ENCODE assay signal across 7 mouse cellular contexts in genomic region chr19:10042232-10042631, GRCm38 (mm10). TPM values are rescaled to one million over a fixed set of nuclear protein-coding genes. Genes with fewer than 3 reads are reported as not detected.
DNase-seq lines count a peak whose midpoint lies in the region; ATAC-seq and TF ChIP-seq lines count a peak whose summit lies in the region.

No protein-coding gene starts in this region.

- TF ChIP-seq EP300 in MEL (IDR thresholded peaks at IDR 0.05; ENCODE audit: low read depth in 1 of 2, low read length in 2 of 2) = peak; percentile 80 to 87

- peak overlapping the region; percentile 52 to 68 for H3K4me3 ChIP-seq in MEL (ENCODE audit: control insufficient read depth in 1 of 2, insufficient read depth in 1 of 2, low read depth in 2 of 2, low read length in 2 of 2)
- peak overlapping the region; percentile 66 for H3K4me3 ChIP-seq in forebrain, embryonic 14.5 days (ENCODE audit: low read depth, low read length)
- H3K4me3 ChIP-seq in intestine, postnatal 0 days (ENCODE audit: low read depth, low read length) = peak overlapping the region; percentile 62
- peak overlapping the region; percentile 73 for H3K4me3 ChIP-seq in midbrain, embryonic 16.5 days (ENCODE audit: low read depth, low read length)

- H3K27ac ChIP-seq in MEL (ENCODE audit: control insufficient read depth, low read depth, low read length) = no peak overlapping the region
- H3K27ac ChIP-seq in forebrain, embryonic 14.5 days (ENCODE audit: low read depth, low read length) = no peak overlapping the region
- no peak overlapping the region for H3K27ac ChIP-seq in intestine, postnatal 0 days (ENCODE audit: low read depth, low read length)
- peak overlapping the region; percentile 65; the same call in 1 of the 2 replicates for H3K27ac ChIP-seq in midbrain, embryonic 16.5 days (ENCODE audit: low read length)

- no peak for TF ChIP-seq RAD21 in MEL (IDR thresholded peaks at IDR 0.05; ENCODE audit: low read depth, low read length)

- H3K4me2 ChIP-seq in forebrain, embryonic 14.5 days (ENCODE audit: low read length) = peak overlapping the region; percentile 97
- peak overlapping the region; percentile 98 for H3K4me2 ChIP-seq in intestine, postnatal 0 days (replicated peaks; ENCODE audit: low read depth)
- peak overlapping the region; percentile 75 for H3K4me2 ChIP-seq in midbrain, embryonic 16.5 days (ENCODE audit: low read length)

- H3K9me3 ChIP-seq in MEL (replicated peaks; ENCODE audit: insufficient read depth, low read length) = no peaks in the 10 kb centered on the region
- H3K9me3 ChIP-seq in forebrain, embryonic 14.5 days (replicated peaks; ENCODE audit: control insufficient read depth, low read length) = no peaks in the 10 kb centered on the region
- H3K9me3 ChIP-seq in intestine, postnatal 0 days (ENCODE audit: control insufficient read depth) = no peaks in the 10 kb centered on the region
- H3K9me3 ChIP-seq in midbrain, embryonic 16.5 days (replicated peaks; ENCODE audit: control insufficient read depth, low read length, poor library complexity, severe bottlenecking) = no peaks in the 10 kb centered on the region

- H3K27me3 ChIP-seq in MEL (ENCODE audit: control insufficient read depth in 1 of 2, insufficient read depth in 2 of 2, low read length in 2 of 2) = peaks cover 0 to 4% of the 10 kb centered on the region in 2 experiments; a peak in 1 of 4 replicates
- H3K27me3 ChIP-seq in forebrain, embryonic 14.5 days (replicated peaks; ENCODE audit: control insufficient read depth, insufficient read depth, low read length) = no peaks in the 10 kb centered on the region
- H3K27me3 ChIP-seq in intestine, postnatal 0 days (replicated peaks; ENCODE audit: control insufficient read depth, insufficient read depth, low read length) = no peaks in the 10 kb centered on the region
- no peaks in the 10 kb centered on the region for H3K27me3 ChIP-seq in midbrain, embryonic 16.5 days (ENCODE audit: control insufficient read depth, insufficient read depth, low read depth, low read length)

- peaks cover 17 to 28% of the 10 kb centered on the region in 2 experiments for H3K4me1 ChIP-seq in MEL (ENCODE audit: control insufficient read depth in 1 of 2, insufficient read depth in 2 of 2, low read length in 2 of 2)
- H3K4me1 ChIP-seq in forebrain, embryonic 14.5 days (ENCODE audit: control insufficient read depth, insufficient read depth, low read length) = peaks cover 7% of the 10 kb centered on the region; the same call in 1 of the 2 replicates
- H3K4me1 ChIP-seq in intestine, postnatal 0 days (replicated peaks; ENCODE audit: control insufficient read depth, insufficient read depth, low read length) = peaks cover 3% of the 10 kb centered on the region; the same call in 1 of the 2 replicates
- H3K4me1 ChIP-seq in midbrain, embryonic 16.5 days (ENCODE audit: control insufficient read depth, insufficient read depth, low read length) = peaks cover 16% of the 10 kb centered on the region

- H3K36me3 ChIP-seq in MEL (ENCODE audit: control insufficient read depth in 1 of 2, insufficient read depth in 2 of 2, low read length in 2 of 2) = peaks cover 0 to 18% of the 10 kb centered on the region in 2 experiments; a peak in 2 of 4 replicates
- H3K36me3 ChIP-seq in forebrain, embryonic 14.5 days (ENCODE audit: control insufficient read depth, insufficient read depth, low read length) = no peaks in the 10 kb centered on the region
- H3K36me3 ChIP-seq in intestine, postnatal 0 days (ENCODE audit: control insufficient read depth, insufficient read depth) = no peaks in the 10 kb centered on the region; the same call in 1 of the 2 replicates
- H3K36me3 ChIP-seq in midbrain, embryonic 16.5 days (ENCODE audit: control insufficient read depth, insufficient read depth, low read length) = no peaks in the 10 kb centered on the region

- WGBS in forebrain, embryonic 14.5 days = 60% methylated on average over 6 of the region's 6 CpGs
- WGBS in intestine, postnatal 0 days = 39% methylated on average over 6 of the region's 6 CpGs
- WGBS in midbrain, embryonic 16.5 days = 52% methylated on average over 6 of the region's 6 CpGs

- no peak overlapping the region; the same call in 1 of the 2 replicates for H3K9ac ChIP-seq in MEL (ENCODE audit: control insufficient read depth, low read depth, low read length, poor library complexity, severe bottlenecking)
- peak overlapping the region; percentile 76 for H3K9ac ChIP-seq in forebrain, embryonic 14.5 days (ENCODE audit: low read length)
- H3K9ac ChIP-seq in intestine, postnatal 0 days (ENCODE audit: low read depth, low read length) = 0 out of 2 replicates have a peak overlapping the region, but pooled peaks have one; percentile 51
- peak overlapping the region; percentile 90 for H3K9ac ChIP-seq in midbrain, embryonic 16.5 days (ENCODE audit: low read depth, low read length)

- no peak; the same call in 1 of the 2 replicates for ATAC-seq in forebrain, embryonic 14.5 days
- ATAC-seq in intestine, postnatal 0 days = peak; percentile 15; the same call in 1 of the 2 replicates
- peak; percentile 46 for ATAC-seq in midbrain, embryonic 16.5 days

- no peak for TF ChIP-seq POLR2A in MEL (IDR thresholded peaks at IDR 0.05; ENCODE audit: control insufficient read depth in 1 of 2, insufficient read depth in 1 of 2, low read depth in 1 of 2, low read length in 2 of 2, poor library complexity in 1 of 2)

- DNase-seq in 416B (ENCODE audit: low read depth) (peak; percentile 72), MEL (ENCODE audit: low read depth, low spot score) (peak; percentile 78)
- DNase-seq in forebrain, embryonic 14.5 days (ENCODE audit: low spot score) = no peak
- DNase-seq in thymus, postnatal 25 days = no peak
- DNase-seq in left cerebral cortex, adult 18-20 months (ENCODE audit: low spot score in 2 of 2) = no peak

- TF ChIP-seq CTCF in MEL (IDR thresholded peaks at IDR 0.05 in 2 of 3, conservative IDR thresholded peaks at IDR 0.05 in 1 of 3; ENCODE audit: control insufficient read depth in 1 of 3, insufficient read depth in 1 of 3, low read depth in 2 of 3, low read length in 3 of 3, poor library complexity in 1 of 3, severe bottlenecking in 1 of 3) = no peak
- TF ChIP-seq CTCF in intestine, postnatal 0 days (IDR thresholded peaks at IDR 0.05; ENCODE audit: low read depth) = no peak

- no peaks in the 10 kb centered on the region for H3K79me2 ChIP-seq in MEL (ENCODE audit: control insufficient read depth, insufficient read depth, low read length, poor library complexity)

TF ChIP-seq in MEL, 35 proteins besides CTCF, POLR2A, EP300 and RAD21 (continues in another document):
- TF ChIP-seq CHD2 (IDR thresholded peaks at IDR 0.05; ENCODE audit: low read length) (peak; percentile 56; the same call in 1 of the 2 replicates), ETS1 (IDR thresholded peaks at IDR 0.05; ENCODE audit: low read depth, low read length) (peak; percentile 51; the same call in 1 of the 2 replicates), GATA1 (IDR thresholded peaks at IDR 0.05; ENCODE audit: low read depth, low read length) (peak; percentile 79), SMC3 (IDR thresholded peaks at IDR 0.05; ENCODE audit: low read depth, low read length) (no peak), SIN3A (IDR thresholded peaks at IDR 0.05; ENCODE audit: low read length) (peak; percentile 50), ZC3H11A (IDR thresholded peaks at IDR 0.05; ENCODE audit: low read depth, low read length) (no peak), KAT2A (conservative IDR thresholded peaks at IDR 0.05; ENCODE audit: low read depth, low read length) (no peak), USF1 (IDR thresholded peaks at IDR 0.05; ENCODE audit: low read depth, low read length) (0 out of 2 replicates have a peak, but pooled peaks have one; percentile 2), USF2 (IDR thresholded peaks at IDR 0.05; ENCODE audit: borderline replicate concordance in 1 of 2, insufficient read depth in 1 of 2, low read depth in 1 of 2, low read length in 2 of 2) (no peak)

RNA-seq across cellular contexts. Expression of gene Fads3, which starts 0.9 kb away (rescaled TPM):
- 1.4 and 2.3 TPM in 2 replicates for total RNA-seq in MEL (2012; rRNA removed)
- 10 to 100 TPM in 1 of 2 experiments, not detected in 1; 11.2 TPM for polyA plus RNA-seq in MEL (2012; ENCODE audit: insufficient read depth in 1 of 2, insufficient read length in 2 of 2, low read depth in 1 of 2, low replicate concordance in 2 of 2, missing spikeins in 1 of 2)
- 9.6 and 12.5 TPM in 2 replicates for polyA plus RNA-seq in forebrain, embryonic 14.5 days (2014; fragmentation: Nextera tagmentation; extraction: Ambion mirVana)
- polyA plus RNA-seq in intestine, postnatal 0 days (2015; fragmentation: Nextera tagmentation; extraction: Ambion mirVana) = 4.7 and 4.8 TPM in 2 replicates
- polyA plus RNA-seq in midbrain, embryonic 16.5 days (2015; fragmentation: Nextera tagmentation; extraction: Ambion mirVana) = 31.6 and 38.2 TPM in 2 replicates
- total RNA-seq in left cerebral cortex, adult 18-20 months (2021) = 10 to 100 TPM; 32.2 to 32.6 TPM

RNA-seq across cellular contexts. Expression of gene Rab3il1, which starts 40.8 kb away (rescaled TPM):
- 0.52 and 1.0 TPM in 2 replicates for total RNA-seq in MEL (2012; rRNA removed)
- polyA plus RNA-seq in MEL (2012; ENCODE audit: insufficient read depth in 1 of 2, insufficient read length in 2 of 2, low read depth in 1 of 2, low replicate concordance in 2 of 2, missing spikeins in 1 of 2) = 1 to 10 TPM in 1 of 2 experiments, not detected in 1; 1.4 TPM
- 20.6 and 21.5 TPM in 2 replicates for polyA plus RNA-seq in forebrain, embryonic 14.5 days (2014; fragmentation: Nextera tagmentation; extraction: Ambion mirVana)
- 63.6 and 65.8 TPM in 2 replicates for polyA plus RNA-seq in intestine, postnatal 0 days (2015; fragmentation: Nextera tagmentation; extraction: Ambion mirVana)
- 21.4 and 21.8 TPM in 2 replicates for polyA plus RNA-seq in midbrain, embryonic 16.5 days (2015; fragmentation: Nextera tagmentation; extraction: Ambion mirVana)
- 10 to 100 TPM in 1 of 2 experiments, 1 to 10 TPM in 1; 9.6 to 10.2 TPM for total RNA-seq in left cerebral cortex, adult 18-20 months (2021)

RNA-seq across cellular contexts. Expression of gene Best1, which starts 40.8 kb away (rescaled TPM):
- not detected in 2 replicates for total RNA-seq in MEL (2012; rRNA removed)
- under 1 TPM in 1 of 2 experiments, not detected in 1; 0.08 TPM for polyA plus RNA-seq in MEL (2012; ENCODE audit: insufficient read depth in 1 of 2, insufficient read length in 2 of 2, low read depth in 1 of 2, low replicate concordance in 2 of 2, missing spikeins in 1 of 2)
- 1.1 and 1.4 TPM in 2 replicates for polyA plus RNA-seq in forebrain, embryonic 14.5 days (2014; fragmentation: Nextera tagmentation; extraction: Ambion mirVana)
- 0.61 and 0.89 TPM in 2 replicates for polyA plus RNA-seq in intestine, postnatal 0 days (2015; fragmentation: Nextera tagmentation; extraction: Ambion mirVana)
- polyA plus RNA-seq in midbrain, embryonic 16.5 days (2015; fragmentation: Nextera tagmentation; extraction: Ambion mirVana) = 2.9 TPM in 2 replicates
- total RNA-seq in left cerebral cortex, adult 18-20 months (2021) = 1 to 10 TPM; 1.0 to 1.1 TPM

RNA-seq across cellular contexts. Expression of gene Fads2, which starts 59.3 kb away (rescaled TPM):
- total RNA-seq in MEL (2012; rRNA removed) = 55.2 and 64.0 TPM in 2 replicates
- 100 to 1,000 TPM in 1 of 2 experiments, not detected in 1; 119 TPM for polyA plus RNA-seq in MEL (2012; ENCODE audit: insufficient read depth in 1 of 2, insufficient read length in 2 of 2, low read depth in 1 of 2, low replicate concordance in 2 of 2, missing spikeins in 1 of 2)
- polyA plus RNA-seq in forebrain, embryonic 14.5 days (2014; fragmentation: Nextera tagmentation; extraction: Ambion mirVana) = 71.1 and 71.5 TPM in 2 replicates
- polyA plus RNA-seq in intestine, postnatal 0 days (2015; fragmentation: Nextera tagmentation; extraction: Ambion mirVana) = 46.8 and 54.2 TPM in 2 replicates
- 215 and 256 TPM in 2 replicates for polyA plus RNA-seq in midbrain, embryonic 16.5 days (2015; fragmentation: Nextera tagmentation; extraction: Ambion mirVana)
- total RNA-seq in left cerebral cortex, adult 18-20 months (2021) = 100 to 1,000 TPM; 112 to 119 TPM

Comparison
In these comparisons a context has a peak if more than half of its experiments do, and no peak if none do; other contexts are left out.
1. DNase-seq: peak in 416B (single experiment) and MEL (single experiment); none in forebrain, embryonic 14.5 days (single experiment), thymus, postnatal 25 days (single experiment) and left cerebral cortex, adult 18-20 months (0 of 2).
2. Peak in every context shown above with its lines, with median percentiles within 50 percentile points of each other: H3K4me3 ChIP-seq and H3K4me2 ChIP-seq.